Mouse (Mus musculus) layer of hippocampus, postnatal 10 days (tissue): ENCODE data around the gene Nsa2. TPM values are rescaled to one million over a fixed set of nuclear protein-coding genes. Genes with fewer than 3 reads are reported as not detected.

Source experiments
- DNase-seq, 2 experiments: peaks; one replicate each; pipeline ENCODE4 v3.0.0; 2021; ENCODE audit warnings: low spot score in 2 of 2
- total RNA-seq, 2 experiments: library from RNA; stranded (reverse); gene quantifications; 2 replicates each; pipeline ENCODE4 v1.2.3; 2021

The Nsa2 gene
- total RNA-seq, 2 experiments from 2014 or later, result 74.8 to 77.9 TPM

- no peak for DNase-seq
These were observed 49.6 kb downstream of the Nsa2 start for GRCm38 (mm10) chr13:97088183-97088582.

DNA sequence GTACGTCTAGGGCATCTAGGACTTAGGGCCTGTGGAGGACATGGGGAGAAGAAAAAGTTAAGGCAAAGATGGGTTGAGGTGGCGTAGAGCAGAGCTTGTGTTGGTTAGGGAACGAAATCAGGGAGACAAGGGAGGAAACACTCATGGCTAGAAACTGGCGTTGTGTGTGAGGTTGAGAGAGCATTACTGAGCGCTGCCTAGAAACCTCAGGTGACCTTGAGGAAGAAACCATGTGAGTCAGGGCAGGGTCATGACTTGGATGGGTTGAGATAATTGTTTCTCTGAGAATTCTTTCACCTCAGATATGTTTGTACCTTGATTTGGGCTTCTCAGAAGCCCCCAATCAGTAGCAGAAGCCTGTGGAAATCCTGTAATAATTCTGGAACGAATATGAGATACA lies 50.3 kb downstream of the Nsa2 start:
- no peak for DNase-seq

GRCm38 (mm10) chr13:97086316-97086715 lies 51.4 kb downstream of the Nsa2 start:
- DNase-seq, result no peak

DNA sequence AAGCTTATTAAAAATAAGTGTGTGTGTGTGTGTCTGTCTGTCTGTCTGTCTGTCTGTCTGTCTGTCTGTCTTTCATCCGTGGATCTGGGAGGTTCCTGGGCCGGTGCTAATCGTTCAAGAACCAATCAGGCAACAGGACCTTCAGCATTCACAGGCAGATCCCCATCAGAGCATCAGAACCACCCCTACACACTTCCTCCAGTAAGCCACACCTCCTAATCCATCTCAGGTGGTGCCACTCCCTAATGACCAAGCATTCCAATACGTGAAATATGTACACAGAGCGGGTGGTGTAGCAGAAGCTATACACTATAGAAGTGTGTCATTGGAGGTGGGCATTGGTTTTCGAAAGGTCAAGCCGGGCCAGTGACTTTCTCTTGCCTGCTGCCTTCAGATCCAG lies 55.3 kb downstream of the Nsa2 start:
- DNase-seq, result no peak

DNA sequence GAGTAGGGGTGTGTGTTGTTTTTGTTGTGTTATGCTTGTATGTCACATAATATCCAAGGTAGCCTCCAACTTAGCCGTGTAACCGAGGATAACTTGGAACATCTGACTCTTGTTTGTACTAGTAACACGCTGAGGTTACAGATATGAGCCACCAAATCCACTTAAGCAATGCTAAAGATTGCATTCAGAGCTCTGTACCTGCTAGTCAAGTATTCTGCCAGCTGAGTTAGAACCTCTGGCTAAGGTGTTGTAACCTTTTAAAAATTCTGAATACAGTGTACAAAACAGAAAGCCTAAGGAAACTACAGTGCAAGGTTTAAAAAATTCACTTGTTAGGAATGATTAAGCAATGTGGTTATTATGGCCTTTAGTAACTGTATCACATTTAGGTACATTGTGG lies 57.1 kb downstream of the Nsa2 start:
- no peak for DNase-seq

- DNase-seq, result no peak
These were observed 57.5 kb downstream of the Nsa2 start for GRCm38 (mm10) chr13:97080201-97080600.

Other genes with a start within 250 kb of the Nsa2 start
- 1 to 10 TPM; 1.1 to 1.4 TPM for gene Gcnt4, start 213.2 kb downstream of the Nsa2 start, total RNA-seq
- not detected for gene 1700029F12Rik, start 103.6 kb downstream of the Nsa2 start, total RNA-seq
- gene Fam169a, start 70.7 kb downstream of the Nsa2 start, total RNA-seq, result 10 to 100 TPM; 37.8 to 40.0 TPM
- 1 to 10 TPM in 1 of 2 experiments, not detected in 1; 5.7 TPM for gene Gm6169, start 38.7 kb downstream of the Nsa2 start, total RNA-seq
- 10 to 100 TPM; 26.8 to 32.6 TPM for gene Gfm2, start within 50 bp of the Nsa2 start, total RNA-seq
- 100 to 1,000 TPM in 1 of 2 experiments, 10 to 100 TPM in 1; 91.3 to 102 TPM for gene Hexb, start 60.4 kb upstream of the Nsa2 start, total RNA-seq
- gene Enc1, start 103.2 kb upstream of the Nsa2 start, total RNA-seq, result 100 to 1,000 TPM; 561 to 584 TPM